Mouse (Mus musculus): Measurements from ENCODE around the gene Mast3.

DNA sequence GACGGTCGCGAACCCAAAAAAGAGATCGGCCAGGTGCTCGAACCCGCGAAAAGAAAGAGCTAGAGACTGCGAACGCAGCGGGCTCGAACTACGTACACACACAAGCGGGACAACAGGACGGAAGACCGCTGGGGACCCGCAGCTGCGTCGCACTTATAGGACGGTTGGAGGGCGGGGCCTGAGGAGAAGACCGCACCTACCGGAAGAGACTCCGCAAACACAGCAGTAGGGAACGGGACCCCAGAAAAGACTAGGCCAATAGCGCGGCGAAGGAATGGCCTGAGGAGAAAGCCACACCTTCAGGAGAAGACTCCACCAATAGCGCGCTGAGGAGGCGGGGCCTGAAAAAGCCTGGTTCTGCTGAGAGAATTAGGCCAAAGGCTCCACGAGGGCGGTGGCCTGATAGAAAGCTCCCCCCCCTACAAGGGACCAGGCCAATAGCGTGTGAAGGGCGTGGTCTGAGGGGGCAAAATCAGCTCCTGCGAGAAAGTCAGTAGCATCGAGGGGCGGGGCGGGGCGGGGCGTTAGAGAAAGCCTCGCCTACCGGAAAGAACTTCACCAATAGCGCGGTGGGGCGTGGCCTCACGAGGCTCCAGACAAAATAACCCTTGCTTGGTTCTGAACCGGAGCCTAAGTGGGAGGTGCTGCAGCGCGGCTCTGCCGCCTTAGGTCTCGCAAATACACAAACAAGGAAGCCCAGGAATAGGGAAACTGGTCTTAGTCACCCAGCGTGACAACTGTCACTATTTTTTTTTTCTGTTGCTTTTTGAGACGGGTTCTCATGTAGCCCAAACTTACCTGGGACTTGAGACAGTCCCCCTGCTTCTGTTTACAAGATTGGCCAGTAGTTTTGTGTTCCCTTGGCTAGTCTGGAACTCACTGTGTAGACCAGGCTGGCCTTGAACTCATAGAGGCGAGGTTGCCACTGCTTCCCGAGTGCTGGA lies 34.8 kb upstream of the Mast3 start, which contains the start of gene Arrdc2:
- no peak for TF ChIP-seq CTCF (IDR thresholded peaks at IDR 0.05; ENCODE audit: control insufficient read depth, insufficient read depth, insufficient read length)
- no peak for TF ChIP-seq MAX (IDR thresholded peaks at IDR 0.05)
